ENCODE assay signal across 20 mouse cellular contexts in genomic region chr1:159614062-159614601, GRCm38 (mm10).
A peak's percentile ranks its signal among the peaks of the same experiment; 100 is the strongest.
DNase-seq lines count a peak whose midpoint lies in the region; ATAC-seq and TF ChIP-seq lines count a peak whose summit lies in the region.
"Had no signal": no experiment of that assay in that cellular context is flagged by ENCODE, and none has a peak within 500 bp of the region (broad histone marks: within the 10 kb centered on the region; RNA-seq: fewer than 3 reads in every experiment).

No protein-coding gene starts in this region.

- H3K4me3 ChIP-seq in forebrain, embryonic 15.5 days: no peak overlapping the region
- H3K4me3 ChIP-seq in forebrain, embryonic 10.5 days: no peak overlapping the region
- no peak overlapping the region for H3K4me3 ChIP-seq in left cerebral cortex, adult 2 months
- H3K4me3 ChIP-seq in forebrain, embryonic 16.5 days (replicated peaks; ENCODE audit: low read length): no peak overlapping the region
- H3K4me3 ChIP-seq in midbrain, embryonic 15.5 days: no peak overlapping the region
- H3K4me3 ChIP-seq in kidney, embryonic 15.5 days (replicated peaks): no peak overlapping the region
- H3K4me3 ChIP-seq: embryonic facial prominence, embryonic 13.5 days; megakaryocyte, embryonic 14.5 days had no signal

- H3K36me3 ChIP-seq in forebrain, embryonic 15.5 days: no peaks in the 10 kb centered on the region
- H3K36me3 ChIP-seq in forebrain, embryonic 10.5 days (replicated peaks): no peaks in the 10 kb centered on the region
- H3K36me3 ChIP-seq in forebrain, embryonic 16.5 days (ENCODE audit: control insufficient read depth, insufficient read depth): no peaks in the 10 kb centered on the region
- no peaks in the 10 kb centered on the region for H3K36me3 ChIP-seq in midbrain, embryonic 15.5 days (replicated peaks)
- no peaks in the 10 kb centered on the region for H3K36me3 ChIP-seq in kidney, embryonic 15.5 days
- H3K36me3 ChIP-seq: embryonic facial prominence, embryonic 13.5 days; G1E had no signal

- 80% methylated on average over 6 of the region's 6 CpGs for WGBS in forebrain, embryonic 15.5 days
- 82% methylated on average over 6 of the region's 6 CpGs for WGBS in forebrain, embryonic 10.5 days
- WGBS in forebrain, embryonic 16.5 days: 82% methylated on average over 6 of the region's 6 CpGs
- 87% methylated on average over 6 of the region's 6 CpGs for WGBS in midbrain, embryonic 15.5 days
- WGBS in kidney, embryonic 15.5 days: 73% methylated on average over 6 of the region's 6 CpGs

- ATAC-seq in forebrain, embryonic 15.5 days (replicated peaks): 0 out of 2 replicates have a peak, but pooled peaks have one; percentile 32
- ATAC-seq in forebrain, embryonic 16.5 days: no peak
- 0 out of 2 replicates have a peak, but pooled peaks have one; percentile 8 for ATAC-seq in midbrain, embryonic 15.5 days (replicated peaks)
- no peak for ATAC-seq in kidney, embryonic 15.5 days (replicated peaks; ENCODE audit: low FRiP score)
- ATAC-seq: activated CD4-positive, CD25-positive, alpha-beta regulatory T cell, adult 4 months; liver, postnatal 0 days had no signal

- H3K4me1 ChIP-seq in forebrain, embryonic 15.5 days: peaks cover 24% of the 10 kb centered on the region
- peaks cover 9% of the 10 kb centered on the region for H3K4me1 ChIP-seq in forebrain, embryonic 10.5 days
- H3K4me1 ChIP-seq in forebrain, embryonic 16.5 days (replicated peaks; ENCODE audit: control insufficient read depth, insufficient read depth, low read length): peaks cover 21% of the 10 kb centered on the region
- H3K4me1 ChIP-seq in midbrain, embryonic 15.5 days: peaks cover 19% of the 10 kb centered on the region
- H3K4me1 ChIP-seq in kidney, embryonic 15.5 days: no peaks in the 10 kb centered on the region
- H3K4me1 ChIP-seq: embryonic facial prominence, embryonic 13.5 days; megakaryocyte, embryonic 14.5 days had no signal

- intact Hi-C loops in left cerebral cortex, adult 2 months (cut with DNase I): loop anchor here (2.0 kb wide), 1 partner anchor 221 kb away; no protein-coding TSS in a partner anchor

- H3K27me3 ChIP-seq in forebrain, embryonic 15.5 days: no peaks in the 10 kb centered on the region
- no peaks in the 10 kb centered on the region for H3K27me3 ChIP-seq in forebrain, embryonic 10.5 days (ENCODE audit: poor library complexity, severe bottlenecking)
- no peaks in the 10 kb centered on the region for H3K27me3 ChIP-seq in forebrain, embryonic 16.5 days (replicated peaks; ENCODE audit: control insufficient read depth, insufficient read depth, low read length)
- no peaks in the 10 kb centered on the region for H3K27me3 ChIP-seq in midbrain, embryonic 15.5 days (replicated peaks)
- no peaks in the 10 kb centered on the region for H3K27me3 ChIP-seq in kidney, embryonic 15.5 days
- H3K27me3 ChIP-seq: embryonic facial prominence, embryonic 13.5 days; megakaryocyte, embryonic 14.5 days had no signal

- no peaks in the 10 kb centered on the region for H3K9me3 ChIP-seq in forebrain, embryonic 15.5 days
- no peaks in the 10 kb centered on the region for H3K9me3 ChIP-seq in forebrain, embryonic 10.5 days
- no peaks in the 10 kb centered on the region for H3K9me3 ChIP-seq in forebrain, embryonic 16.5 days (ENCODE audit: control insufficient read depth, low read length)
- H3K9me3 ChIP-seq in midbrain, embryonic 15.5 days: no peaks in the 10 kb centered on the region
- no peaks in the 10 kb centered on the region for H3K9me3 ChIP-seq in kidney, embryonic 15.5 days (replicated peaks)
- H3K9me3 ChIP-seq: embryonic facial prominence, embryonic 13.5 days; G1E had no signal

- TF ChIP-seq CTCF in left cerebral cortex, adult 2 months (IDR thresholded peaks at IDR 0.05): no peak

- no peak for DNase-seq in forebrain, embryonic 10.5 days (ENCODE audit: extremely low spot score, low spot score)
- no peak for DNase-seq in left cerebral cortex, adult 2 months (ENCODE audit: extremely low spot score in 1 of 2, low spot score in 2 of 2)
- DNase-seq in left cerebral cortex, adult 8-10 months (ENCODE audit: low spot score in 2 of 2): no peak
- DNase-seq in lung, postnatal 36 days: no peak
- DNase-seq: adrenal gland, postnatal 14 days; cerebellum, adult 11 months; gastrocnemius, postnatal 36 days; kidney, adult 18-20 months; kidney, postnatal 36 days; liver; liver, postnatal 0 days; lung, postnatal 14 days had no signal

- peak overlapping the region; percentile 92 for H3K27ac ChIP-seq in forebrain, embryonic 15.5 days (replicated peaks)
- no peak overlapping the region for H3K27ac ChIP-seq in forebrain, embryonic 10.5 days
- H3K27ac ChIP-seq in left cerebral cortex, adult 2 months: peak overlapping the region; percentile 82; the same call in 1 of the 2 replicates
- H3K27ac ChIP-seq in forebrain, embryonic 16.5 days (ENCODE audit: low read length): peak overlapping the region; percentile 97; the same call in 1 of the 2 replicates
- H3K27ac ChIP-seq in midbrain, embryonic 15.5 days: peak overlapping the region; percentile 88; the same call in 1 of the 2 replicates
- H3K27ac ChIP-seq in kidney, embryonic 15.5 days: no peak overlapping the region
- H3K27ac ChIP-seq: embryonic facial prominence, embryonic 13.5 days had no signal

- no peak overlapping the region for H3K4me2 ChIP-seq in forebrain, embryonic 15.5 days (replicated peaks)
- H3K4me2 ChIP-seq in forebrain, embryonic 16.5 days (ENCODE audit: low read length): no peak overlapping the region
- H3K4me2 ChIP-seq in midbrain, embryonic 15.5 days: no peak overlapping the region; the same call in 1 of the 2 replicates
- no peak overlapping the region for H3K4me2 ChIP-seq in kidney, embryonic 15.5 days
- H3K4me2 ChIP-seq: embryonic facial prominence, embryonic 13.5 days had no signal

- H3K9ac ChIP-seq in forebrain, embryonic 15.5 days (replicated peaks): no peak overlapping the region
- H3K9ac ChIP-seq in forebrain, embryonic 16.5 days (replicated peaks; ENCODE audit: low read depth, low read length): no peak overlapping the region
- H3K9ac ChIP-seq in midbrain, embryonic 15.5 days: no peak overlapping the region
- no peak overlapping the region for H3K9ac ChIP-seq in kidney, embryonic 15.5 days
- H3K9ac ChIP-seq: embryonic facial prominence, embryonic 13.5 days; liver, postnatal 0 days had no signal

Comparison
In these comparisons a context has a peak if more than half of its experiments do, and no peak if none do; other contexts are left out.
1. ATAC-seq: peak in forebrain, embryonic 15.5 days (single experiment) and midbrain, embryonic 15.5 days (single experiment); none in forebrain, embryonic 16.5 days (single experiment) and kidney, embryonic 15.5 days (single experiment).
2. H3K27ac ChIP-seq: peak in forebrain, embryonic 15.5 days (single experiment), left cerebral cortex, adult 2 months (single experiment), forebrain, embryonic 16.5 days (single experiment) and midbrain, embryonic 15.5 days (single experiment); none in forebrain, embryonic 10.5 days (single experiment) and kidney, embryonic 15.5 days (single experiment).